Mouse (Mus musculus) gastrocnemius, adult 18-20 months (tissue): Measurements from ENCODE around the gene Tcaf1. TPM values are rescaled to one million over a fixed set of nuclear protein-coding genes. Genes with fewer than 3 reads are reported as not detected.

Experiments
- DNase-seq: peaks from one replicate; pipeline ENCODE4 v3.0.0; 2021; ENCODE audit warnings: low spot score
- long read RNA-seq, 2 experiments: library from polyadenylated mRNA; stranded (forward); transcript quantifications; one replicate each; pipeline ENCODE4 v2.0.0; 2021
- total RNA-seq, 2 experiments: library from RNA; stranded (reverse); gene quantifications; 2 replicates each; pipeline ENCODE4 v1.2.3; 2021

Tcaf1 gene
- 1 to 10 TPM; 4.7 to 4.9 TPM for total RNA-seq
- long read RNA-seq, experiment 1, partial matches to known transcripts = 0 of 2 reads
- long read RNA-seq, experiment 1, other reads (novel, unspliced or antisense) = 1 of 2 reads
- long read RNA-seq, experiment 2, partial matches to known transcripts = 0 of 2 reads
- long read RNA-seq, experiment 2, other reads (novel, unspliced or antisense) = 0 of 2 reads

DNA sequence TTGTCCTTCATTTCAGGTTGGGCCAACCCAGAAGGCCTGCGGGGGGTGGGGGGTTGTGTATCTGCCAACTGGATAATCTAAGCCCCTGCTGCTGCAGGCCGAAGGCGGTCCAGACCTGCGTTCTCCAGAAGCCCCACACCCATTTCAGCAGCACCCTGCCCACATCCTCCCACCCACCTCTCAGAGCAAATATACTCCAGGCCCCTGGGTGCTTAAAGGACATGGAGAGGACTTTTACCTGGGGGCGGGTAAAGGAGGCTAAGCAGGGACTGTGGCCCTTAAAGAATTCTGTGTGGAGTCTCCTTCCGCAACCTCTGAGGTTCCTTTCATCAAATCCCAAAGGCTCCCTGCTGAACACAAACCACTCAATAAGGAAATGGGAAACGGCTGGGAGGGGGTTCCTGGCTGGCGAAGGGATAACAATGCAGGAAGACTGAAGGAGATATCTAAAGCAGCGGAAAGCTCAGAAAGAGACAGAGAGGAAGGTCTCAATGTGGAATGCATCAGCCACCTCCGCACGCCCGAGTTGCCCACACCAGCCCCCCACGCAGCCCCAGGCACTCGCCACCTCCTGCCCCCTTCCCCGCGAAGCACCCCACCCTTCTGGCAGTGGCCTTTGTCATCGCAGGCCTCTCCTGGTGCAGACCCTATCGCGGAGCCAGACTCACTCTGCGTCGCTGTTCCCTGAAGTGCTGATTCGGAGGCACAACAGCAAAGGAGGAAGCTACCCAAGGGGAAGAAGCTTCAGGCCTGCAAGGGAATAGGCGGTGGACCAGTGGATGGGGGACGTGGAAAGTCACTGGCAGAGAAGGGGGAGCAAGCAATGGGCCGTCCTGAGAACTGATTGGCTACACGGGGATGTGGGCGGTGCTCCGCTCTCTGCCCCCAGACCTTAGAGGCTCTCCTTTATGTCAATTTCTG, at the start of gene Tcaf1:
Tcaf1 (minus strand) TSS at position 798 of the 921 bp plus-strand sequence.
- DNase-seq = peak; percentile 74

DNA sequence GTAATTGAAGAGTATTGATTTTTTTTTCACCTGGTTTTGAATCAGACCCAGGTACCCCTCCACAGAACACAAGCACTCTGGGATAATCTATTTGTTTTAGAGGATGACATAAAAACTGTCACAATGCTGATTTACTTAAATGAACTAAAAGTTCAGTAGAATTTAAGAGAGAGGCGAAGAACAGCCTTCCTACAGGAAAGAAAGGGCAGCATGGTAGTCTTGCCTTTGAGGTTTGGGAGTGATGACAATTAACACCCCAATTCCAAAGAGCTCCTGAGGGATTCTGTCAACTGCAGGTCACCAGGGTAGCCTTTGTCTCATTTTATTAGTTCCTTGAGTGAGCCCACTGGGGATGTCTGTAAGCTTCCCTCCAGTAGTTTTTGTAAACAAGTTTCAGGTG, 46.2 kb upstream of the Tcaf1 start, which contains the start of gene Olfr38:
Olfr38 (plus strand) TSS at position 301 of the 400 bp plus-strand sequence.
- DNase-seq = no peak

DNA sequence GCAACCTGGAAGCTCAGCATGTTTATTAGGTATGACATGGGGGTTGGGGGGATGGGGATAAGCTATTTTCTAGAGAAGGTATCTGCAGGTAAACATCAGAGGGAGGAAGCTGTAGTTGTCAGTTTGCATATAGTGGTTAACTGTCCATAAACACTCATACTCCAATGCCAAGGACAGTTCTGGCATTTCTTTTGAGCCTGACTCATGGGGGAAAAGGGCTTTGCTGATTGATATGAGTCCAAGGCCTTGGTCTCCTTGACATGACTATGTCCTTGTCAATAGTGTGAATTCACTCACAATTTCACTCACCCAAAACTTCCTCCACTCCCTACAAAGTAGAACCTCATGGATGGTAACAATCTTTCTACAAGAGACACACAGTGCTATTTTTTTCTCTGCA, 38.0 kb upstream of the Tcaf1 start:
- no peak for DNase-seq

DNA sequence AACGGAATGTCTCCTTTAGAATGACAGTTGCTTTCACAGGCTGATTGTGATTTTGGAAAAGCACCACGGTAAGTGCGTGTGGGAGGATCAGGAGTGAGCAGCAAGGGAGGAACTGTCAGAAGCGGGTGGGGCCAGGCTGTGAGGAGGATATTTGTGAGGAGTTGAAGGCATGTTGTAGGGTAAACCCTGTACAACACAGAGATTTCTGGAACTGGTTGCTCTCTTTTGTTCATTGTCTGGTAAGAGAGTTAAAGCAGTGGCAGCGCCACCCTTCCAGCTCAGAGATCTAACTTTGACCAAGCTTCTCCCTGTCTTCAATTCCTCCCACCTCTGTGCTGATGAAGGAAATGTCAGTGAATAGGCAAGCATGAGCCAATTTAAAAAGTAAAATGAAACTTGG, 32.4 kb upstream of the Tcaf1 start:
- no peak for DNase-seq

DNA sequence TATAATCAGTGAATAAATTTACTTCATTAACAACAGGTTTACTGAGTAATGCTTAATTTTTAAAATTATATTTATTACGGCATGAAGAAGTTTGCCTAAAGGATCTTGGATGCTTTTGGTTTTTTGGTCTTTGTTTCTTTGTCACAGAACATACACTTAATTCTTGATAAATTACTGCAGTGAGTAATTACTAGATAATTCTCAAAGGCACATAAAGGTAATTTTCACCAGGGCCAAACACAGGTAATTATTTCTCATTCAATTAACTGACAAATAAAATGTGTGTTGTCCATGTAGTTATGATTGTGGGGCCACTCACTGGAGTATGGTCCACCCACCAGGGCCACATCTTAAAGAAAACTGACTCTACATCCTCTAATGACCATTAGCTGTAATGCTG, 29.2 kb upstream of the Tcaf1 start, which contains the start of gene Olfr453:
Olfr453 (plus strand) TSS at position 301 of the 400 bp plus-strand sequence.
- no peak for DNase-seq

DNA sequence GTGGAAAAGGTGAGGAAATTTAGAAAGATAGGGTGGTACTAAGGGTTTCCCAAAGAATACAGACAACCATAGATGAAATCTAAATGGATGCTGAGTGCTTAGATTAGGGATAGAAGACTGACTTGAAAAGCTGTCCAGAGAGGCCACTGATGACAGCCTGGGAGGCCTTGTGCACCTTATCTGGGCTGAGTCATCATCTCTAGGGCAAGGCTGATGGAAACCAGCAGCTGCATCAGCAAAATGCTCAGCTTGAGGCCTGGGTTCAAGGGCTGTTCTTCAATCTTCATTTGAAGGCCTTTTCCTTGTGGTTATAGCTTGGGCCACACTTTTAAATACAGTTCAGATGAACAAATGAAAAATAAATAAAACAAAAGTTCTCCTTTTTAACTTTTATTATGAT, 8.1 kb upstream of the Tcaf1 start:
- DNase-seq = no peak

DNA sequence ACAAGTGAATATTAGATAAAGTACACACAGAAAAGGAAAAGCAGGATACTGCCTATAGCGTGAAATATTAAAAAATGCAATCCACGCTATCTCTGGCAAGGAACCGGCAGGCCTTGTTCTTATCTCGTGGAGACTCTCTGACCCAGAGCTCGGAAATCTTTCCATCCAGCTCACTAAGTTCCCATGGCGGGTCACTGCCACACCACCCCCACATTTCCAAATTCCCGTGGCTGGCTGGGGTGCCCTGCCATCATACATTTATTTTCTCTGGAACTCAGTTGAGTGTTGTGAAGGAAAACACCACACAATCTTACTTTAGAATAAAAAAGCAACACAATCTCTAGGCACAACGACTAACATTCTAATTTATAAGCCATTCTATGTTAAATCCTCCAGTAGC, 4.8 kb upstream of the Tcaf1 start:
- no peak for DNase-seq

DNA sequence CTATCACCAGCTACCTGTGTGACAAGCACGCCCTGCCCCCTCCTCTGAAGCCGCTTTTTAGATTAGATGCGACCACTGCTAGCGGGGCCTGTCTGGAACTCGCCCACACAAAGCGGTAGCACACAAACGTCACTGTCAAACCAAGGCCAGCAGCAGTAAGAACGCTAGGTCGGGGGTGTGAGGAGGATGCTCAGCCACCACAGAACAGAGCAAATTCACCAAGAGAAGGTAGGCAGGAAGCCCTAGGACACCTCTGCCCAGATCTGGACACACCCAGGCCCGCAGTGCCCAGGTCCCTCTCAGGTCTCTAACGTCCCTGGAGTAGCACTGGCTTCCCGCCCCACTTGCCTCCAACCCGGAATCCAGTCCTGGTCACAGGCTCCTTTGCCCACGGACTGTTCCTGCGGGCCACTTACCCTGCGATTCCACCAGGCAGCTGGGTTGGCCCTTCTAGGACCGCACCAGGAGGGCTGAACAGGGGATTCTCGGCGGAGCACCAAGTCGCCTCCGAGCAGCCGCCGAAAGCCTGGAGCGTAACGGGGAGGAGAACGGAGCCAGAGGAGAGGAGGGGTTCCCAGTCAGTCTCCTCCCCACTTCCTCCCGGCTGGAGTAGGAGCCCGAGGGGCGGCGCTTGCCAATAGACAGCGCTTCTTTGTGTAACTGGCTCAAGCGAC, 17.2 kb downstream of the Tcaf1 start:
- DNase-seq = peak; percentile 75

DNA sequence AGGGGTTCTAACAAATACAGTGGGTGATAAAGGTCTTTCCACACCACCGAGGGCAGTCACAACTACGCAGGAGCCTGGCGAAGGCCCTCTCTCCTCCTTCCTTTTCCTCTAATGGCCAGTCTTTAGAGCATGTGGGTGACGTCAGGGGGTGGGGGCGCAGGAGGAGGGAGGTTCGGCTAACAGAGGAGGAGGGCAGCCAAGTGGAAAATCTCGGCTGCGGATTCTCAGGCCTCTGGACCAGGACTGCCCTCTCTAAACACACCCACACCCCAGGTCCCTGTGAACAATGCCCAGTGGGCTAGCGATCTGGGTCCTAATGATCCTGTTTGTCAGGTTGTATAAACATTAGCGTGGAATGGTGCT, 17.8 kb downstream of the Tcaf1 start:
- DNase-seq = peak; percentile 80

DNA sequence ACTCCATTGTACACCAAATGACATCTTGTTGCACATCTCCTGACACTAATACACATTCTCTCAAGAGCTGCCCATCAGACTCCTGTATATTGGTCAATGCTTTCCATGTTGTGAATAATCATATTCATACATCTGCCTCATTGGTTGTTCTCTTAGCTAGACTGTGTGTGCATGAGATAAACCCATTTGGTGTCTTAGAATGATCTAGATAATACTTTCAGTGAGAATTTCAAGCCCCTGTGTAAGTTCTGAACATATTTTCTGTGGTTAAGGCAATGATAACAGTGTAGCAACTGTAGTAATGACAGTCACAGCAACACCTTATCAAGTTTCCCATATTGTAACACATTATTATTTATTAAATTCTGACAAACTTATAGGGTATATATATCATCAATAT, 20.1 kb downstream of the Tcaf1 start:
- DNase-seq = no peak

DNA sequence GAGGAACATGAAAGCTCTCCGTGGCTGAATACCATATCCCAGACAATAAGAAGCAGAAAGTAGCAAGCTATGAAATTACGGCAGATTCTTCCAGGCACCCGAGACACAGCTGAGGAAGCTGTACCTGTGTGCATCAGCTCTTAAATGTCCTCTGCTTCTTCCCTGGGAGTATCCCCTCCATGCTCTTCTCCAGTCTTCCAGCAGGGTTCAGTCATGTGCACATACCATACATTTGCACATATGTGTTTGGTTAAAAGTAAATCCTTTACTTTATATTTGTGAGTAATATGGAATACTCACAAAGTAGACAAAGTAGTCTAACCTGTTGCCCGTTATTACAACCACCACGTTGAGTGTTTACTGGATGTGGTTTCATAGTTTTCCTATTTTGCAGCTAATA, 22.0 kb downstream of the Tcaf1 start:
- no peak for DNase-seq

DNA sequence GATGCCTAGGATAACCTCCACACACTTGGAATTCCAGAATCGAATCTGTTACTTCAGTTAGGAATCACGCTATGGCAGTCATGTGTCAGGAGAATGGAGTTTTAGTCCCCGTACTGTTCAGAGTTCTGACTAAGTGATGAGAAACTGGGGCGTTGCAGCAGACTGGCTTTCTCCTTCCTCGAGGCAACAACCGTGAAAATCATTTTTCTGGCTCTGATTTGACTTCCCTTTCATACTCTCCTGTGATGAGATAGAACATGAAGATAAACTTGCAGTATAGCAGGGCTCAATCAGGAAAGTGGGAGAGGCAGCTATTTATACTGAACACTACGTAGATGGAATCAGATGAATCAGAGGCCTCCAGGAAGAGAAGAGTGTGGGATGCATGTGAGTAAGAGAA, 29.8 kb downstream of the Tcaf1 start:
- no peak for DNase-seq

DNA sequence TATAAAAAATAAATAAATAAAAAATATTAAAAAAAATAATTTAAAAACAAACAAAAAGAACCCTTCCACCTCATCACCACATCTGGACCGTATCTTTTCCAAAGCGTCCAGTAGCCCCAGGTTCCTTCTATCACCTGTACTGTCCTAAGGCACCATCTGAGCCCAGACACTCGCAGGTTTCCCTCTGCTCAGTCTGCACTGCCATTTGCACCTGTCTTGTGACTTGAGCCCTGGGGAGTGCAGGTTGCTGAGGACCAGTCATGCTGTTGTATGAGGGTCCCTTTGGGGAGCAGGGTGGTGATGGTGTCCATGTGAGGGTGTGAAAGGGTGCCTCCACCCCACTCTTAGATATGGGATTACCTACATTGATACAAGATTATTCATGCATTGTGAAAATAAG, 33.9 kb downstream of the Tcaf1 start:
- DNase-seq = no peak

DNA sequence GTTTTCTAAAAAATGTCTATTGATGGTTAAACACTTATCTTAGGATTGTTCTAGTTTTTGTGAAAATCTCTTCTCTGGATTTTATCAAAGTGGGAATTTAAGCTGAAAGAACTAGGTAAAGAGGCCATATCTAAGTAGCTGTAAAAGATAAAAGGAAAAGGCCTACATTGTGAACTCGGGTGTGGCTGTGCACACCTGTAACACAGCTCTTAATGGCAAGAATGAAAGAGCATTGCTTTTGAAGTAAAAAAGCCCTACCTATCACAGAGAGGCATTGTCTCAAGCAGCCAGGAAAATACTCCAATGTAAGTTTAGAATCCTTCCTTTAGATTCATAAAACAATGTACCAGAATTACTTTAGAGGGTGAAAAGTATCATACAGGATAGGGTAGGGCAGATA, 38.1 kb downstream of the Tcaf1 start:
- no peak for DNase-seq

DNA sequence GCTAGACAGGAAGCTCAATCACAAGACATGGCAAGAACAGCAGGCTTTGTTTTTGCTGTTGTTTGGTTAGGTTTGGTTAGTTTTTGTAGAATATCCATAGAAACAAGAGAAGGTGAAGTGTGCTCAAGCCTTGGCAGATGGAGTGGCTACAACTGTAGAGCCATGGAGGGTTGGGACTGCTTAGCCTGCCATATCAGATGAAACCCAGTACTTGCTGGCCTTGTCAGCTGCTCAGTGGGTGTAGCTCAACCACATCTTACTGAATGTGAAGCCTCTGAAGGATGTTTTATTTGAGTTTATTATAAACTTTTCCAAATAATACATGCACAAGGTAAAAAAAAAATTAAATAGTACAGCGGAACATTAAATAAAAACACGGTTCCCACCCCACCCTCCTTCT, 42.2 kb downstream of the Tcaf1 start:
- DNase-seq = no peak

DNA sequence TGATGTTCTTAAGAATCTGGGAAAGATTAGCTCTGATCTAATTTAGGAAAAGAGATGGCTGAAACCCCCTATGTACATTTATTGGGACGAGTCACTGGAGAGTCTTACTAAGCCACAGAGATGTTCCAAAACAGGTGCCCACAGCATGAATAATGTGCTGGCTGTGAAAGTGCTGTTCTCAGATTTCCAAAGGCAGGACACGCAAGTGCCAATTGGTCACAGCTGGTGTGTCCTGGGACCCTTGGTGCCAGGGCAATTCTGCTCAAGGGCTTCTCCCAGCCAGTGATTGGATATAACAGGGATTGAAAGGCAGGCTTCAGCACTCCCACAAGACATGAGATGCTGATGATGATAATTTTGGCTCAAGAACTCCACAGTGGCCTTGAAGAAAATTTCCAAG, 48.1 kb downstream of the Tcaf1 start:
- DNase-seq = peak; percentile 46

DNA sequence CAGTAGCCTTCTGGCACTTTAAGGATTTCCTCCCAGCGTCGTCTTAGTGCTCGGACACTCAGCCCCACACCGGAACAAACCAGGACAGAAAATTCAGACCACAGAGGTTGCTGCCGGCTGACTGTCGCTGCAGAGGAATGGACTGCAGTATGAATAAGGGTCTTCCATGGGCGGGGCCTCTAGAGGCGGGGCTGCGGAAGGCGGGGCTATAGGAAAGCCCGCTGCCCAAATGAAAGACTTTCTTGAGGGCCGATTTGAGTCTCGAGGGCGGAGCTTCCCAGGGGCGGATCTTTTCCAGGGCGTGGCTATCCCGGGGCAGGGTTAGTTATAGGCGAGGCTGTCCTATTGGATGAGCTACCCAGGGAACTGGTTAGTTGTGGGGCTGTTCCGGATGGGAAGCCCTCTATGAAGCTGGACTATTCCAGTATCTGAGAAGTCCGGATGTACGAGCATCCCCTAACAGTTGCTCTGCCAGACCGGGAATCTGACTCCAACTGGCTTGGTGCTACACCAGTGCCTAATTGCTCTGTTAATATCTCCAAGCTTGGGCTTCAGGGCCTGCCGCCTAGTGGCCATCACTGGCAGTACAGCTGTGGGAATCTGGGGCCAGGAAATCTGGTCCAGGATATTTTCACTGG, 64.9 kb downstream of the Tcaf1 start, which contains the start of gene Tcaf2:
Tcaf2 (minus strand) TSS at position 343 of the 638 bp plus-strand sequence.
- peak; percentile 93 for DNase-seq

DNA sequence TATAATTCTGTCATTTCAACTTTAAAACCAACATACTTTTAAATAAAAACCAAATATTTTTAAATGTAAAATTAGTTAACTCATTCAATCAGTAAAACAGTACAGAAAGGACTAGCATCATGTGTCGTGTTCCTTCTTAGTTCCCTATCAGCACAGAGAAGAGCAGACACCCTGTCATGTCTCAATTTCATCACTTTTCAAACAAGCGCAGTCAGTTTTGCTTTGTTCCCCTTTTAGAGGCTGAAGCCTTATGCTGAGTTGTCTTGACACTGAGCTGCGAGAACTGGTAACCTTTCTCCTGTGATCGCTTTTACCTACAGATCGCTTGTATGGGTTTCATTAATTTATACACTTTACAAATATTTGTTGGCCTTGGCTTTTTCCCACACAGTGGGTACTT, 75.5 kb downstream of the Tcaf1 start:
- DNase-seq = no peak

DNA sequence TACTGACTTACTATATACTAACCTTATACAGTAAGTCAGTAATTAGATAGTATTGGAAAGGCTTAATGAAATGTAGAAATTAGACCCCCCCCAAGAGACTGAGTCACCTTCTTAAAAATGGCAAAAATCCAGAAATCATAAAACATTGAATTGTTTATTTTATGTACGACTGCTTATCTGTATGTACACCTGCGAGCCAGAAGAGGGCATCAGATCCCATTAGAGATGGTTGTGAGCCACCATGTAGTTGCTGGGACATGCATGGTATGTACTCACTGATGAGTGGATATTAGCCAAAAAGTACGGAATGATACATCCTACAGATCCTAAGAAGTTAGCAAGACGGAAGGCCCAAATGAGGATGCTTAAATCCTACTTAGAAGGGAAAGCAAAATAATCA, 78.5 kb downstream of the Tcaf1 start:
- DNase-seq = no peak
